Mouse (Mus musculus) layer of hippocampus, adult 9-10 months (tissue): ENCODE measurements around the gene Crybb1.

Experiments
- DNase-seq: peaks from one replicate; pipeline ENCODE4 v3.0.0; 2022; ENCODE audit warnings: low spot score

The Crybb1 gene

DNA sequence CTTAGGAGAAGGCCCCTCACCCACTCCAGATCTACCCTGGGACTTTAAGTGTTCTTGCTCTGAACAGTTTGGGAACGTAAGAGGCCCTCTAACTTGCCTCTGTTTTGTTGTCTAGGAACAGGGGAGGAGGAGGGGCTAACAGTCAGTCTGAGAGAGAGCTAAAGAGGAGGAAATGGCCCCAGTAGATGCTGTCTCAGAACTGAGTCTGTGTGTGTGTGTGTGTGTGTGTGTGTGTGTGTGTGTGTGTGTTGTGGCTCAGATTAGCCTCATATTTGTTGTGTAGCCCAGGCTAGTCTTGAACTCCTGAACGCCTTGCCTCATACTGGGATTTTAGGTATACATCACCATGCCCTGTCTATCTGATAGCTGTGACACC lies 31.0 kb downstream of the Crybb1 start:
- DNase-seq = no peak

DNA sequence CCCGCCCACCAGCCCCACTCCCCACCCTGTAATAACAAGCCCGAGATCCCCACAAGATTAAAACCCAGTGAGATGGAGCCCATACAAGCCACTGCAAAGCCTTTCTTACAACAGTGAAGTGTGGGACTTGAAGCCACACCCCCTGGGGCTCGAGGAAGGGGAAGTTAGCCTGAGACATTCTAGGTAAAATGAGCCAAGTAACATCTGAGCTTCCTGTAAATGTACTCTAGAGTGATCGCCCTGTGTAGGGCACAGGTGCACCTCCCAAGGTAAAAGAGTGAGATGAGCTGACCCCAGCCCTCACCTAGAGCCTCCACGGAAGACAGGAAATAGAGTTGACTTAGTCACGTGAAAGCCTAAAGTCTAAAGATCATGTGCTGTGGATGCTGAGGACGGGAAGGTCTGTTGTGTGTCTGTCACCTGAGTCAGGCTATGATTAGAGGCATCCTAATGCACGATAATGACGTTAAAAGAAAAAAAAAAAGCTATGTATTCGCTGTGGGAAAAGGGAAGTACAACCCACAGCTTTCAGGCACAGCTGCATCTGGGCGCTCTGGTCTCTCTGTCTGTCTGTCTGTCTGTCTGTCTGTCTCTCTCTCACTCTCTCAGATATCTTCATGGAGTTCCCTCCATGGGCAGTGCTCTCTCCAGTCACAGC lies 31.5 kb downstream of the Crybb1 start:
- DNase-seq = no peak

GRCm38 (mm10) chr5:112287652-112288051 lies 32.0 kb downstream of the Crybb1 start:
- DNase-seq = no peak

DNA sequence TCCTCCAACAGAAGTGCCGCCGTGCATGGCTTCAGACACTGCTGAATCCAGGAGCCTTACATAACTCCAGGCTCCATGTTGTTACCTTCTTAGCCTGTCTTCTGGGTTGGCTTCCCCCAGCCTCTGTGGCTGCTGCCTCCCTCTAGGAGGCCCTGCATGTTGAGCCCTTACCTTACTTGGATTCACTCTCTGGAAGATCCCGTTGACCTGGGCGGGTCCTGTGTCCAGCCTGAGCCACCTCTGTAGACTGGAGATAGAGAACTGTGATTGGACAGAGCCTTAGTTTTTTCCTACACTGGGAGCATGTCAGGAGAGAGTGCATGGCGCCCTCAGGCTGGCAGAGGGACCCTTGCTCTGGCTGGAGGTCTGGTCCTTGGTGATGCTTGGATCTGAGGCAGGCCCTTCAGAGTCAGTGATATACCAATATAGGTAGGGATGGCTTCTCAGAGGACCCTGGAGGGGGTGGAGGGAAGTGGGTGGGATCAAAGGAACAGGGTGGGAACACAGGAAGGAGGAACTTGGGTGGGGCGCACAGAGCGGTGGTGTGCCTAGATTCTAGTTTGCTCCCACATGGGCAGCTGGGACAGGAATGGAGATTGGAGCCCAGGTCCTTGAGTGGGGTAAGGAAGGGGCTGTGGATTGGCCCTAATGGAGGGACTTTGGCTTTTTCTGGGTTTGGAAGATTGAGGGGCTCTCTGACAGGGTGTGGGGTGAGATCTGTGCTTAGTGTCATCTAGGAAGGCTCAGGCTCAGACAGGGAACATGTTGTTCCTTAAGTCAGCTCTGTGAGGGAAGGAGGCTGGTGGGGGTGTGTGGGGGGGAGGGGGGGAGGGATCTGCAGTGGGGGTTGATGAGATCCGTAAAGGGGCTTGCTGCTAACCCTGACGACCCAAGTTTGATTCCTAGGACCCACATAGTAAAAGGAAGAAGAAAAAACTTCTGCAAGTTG lies 32.9 kb downstream of the Crybb1 start:
- DNase-seq = no peak

DNA sequence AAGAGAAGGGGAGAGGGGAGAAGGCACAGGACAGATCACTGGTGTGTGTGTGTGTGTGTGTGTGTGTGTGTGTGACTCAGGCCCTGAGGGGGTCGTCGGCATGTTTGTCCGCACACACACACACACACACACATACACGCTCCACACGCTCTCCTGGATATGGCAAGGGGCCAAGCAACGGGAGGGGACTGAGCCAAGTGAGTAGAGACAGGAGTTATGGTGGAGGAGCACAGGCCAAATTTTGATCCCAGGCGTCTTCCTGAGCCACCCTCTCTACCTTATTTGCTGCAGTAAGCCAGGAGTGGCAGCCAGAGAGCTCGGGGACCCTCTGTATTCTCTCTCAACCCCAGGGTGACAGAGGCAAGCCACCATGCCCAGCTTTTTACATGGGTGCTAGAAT lies 33.6 kb downstream of the Crybb1 start:
- no peak for DNase-seq

- no peak for DNase-seq
These were observed 34.4 kb downstream of the Crybb1 start for GRCm38 (mm10) chr5:112289819-112290535.

DNA sequence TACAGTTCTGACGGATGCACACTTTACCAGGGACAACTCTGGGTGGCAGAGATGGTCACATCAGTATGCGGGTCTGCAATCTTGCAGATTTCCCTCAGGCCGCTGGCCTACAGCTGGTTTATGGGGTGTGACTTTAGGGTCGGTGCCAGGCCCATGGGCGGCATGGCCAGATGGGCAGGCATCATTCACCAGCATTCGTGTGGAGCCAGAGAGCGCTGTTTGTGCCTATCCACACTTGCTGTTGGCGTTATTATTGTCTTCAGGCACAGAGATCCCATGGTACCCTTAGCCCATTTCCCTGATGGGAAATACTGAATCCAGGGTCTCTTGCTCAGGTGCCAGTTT lies 34.9 kb downstream of the Crybb1 start:
- DNase-seq = no peak

DNA sequence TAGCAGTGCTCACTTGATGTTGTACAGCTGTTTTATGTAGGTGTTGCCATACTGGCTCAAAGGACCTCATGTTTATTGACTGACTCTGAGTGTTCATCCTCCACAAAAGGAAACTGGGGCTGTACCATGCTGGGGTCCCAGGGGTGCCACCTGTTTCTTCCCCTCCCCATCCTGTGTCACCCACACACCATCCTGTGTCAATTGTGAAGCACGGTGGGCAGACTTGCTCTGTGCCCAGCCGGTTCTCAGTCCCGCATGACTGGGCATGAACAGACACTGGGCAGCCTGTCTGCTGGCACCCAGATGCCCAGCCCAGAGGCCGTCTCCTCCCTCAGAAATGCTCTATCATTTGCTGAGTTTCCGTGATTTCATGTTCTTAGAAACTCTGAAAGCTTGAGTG lies 36.3 kb downstream of the Crybb1 start:
- DNase-seq = no peak

- no peak for DNase-seq
These were observed 36.8 kb downstream of the Crybb1 start for GRCm38 (mm10) chr5:112292343-112292980.

- DNase-seq = no peak
These were observed 38.2 kb downstream of the Crybb1 start for GRCm38 (mm10) chr5:112293800-112294199.

- no peak for DNase-seq
These were observed 39.1 kb downstream of the Crybb1 start for GRCm38 (mm10) chr5:112294696-112295095.

DNA sequence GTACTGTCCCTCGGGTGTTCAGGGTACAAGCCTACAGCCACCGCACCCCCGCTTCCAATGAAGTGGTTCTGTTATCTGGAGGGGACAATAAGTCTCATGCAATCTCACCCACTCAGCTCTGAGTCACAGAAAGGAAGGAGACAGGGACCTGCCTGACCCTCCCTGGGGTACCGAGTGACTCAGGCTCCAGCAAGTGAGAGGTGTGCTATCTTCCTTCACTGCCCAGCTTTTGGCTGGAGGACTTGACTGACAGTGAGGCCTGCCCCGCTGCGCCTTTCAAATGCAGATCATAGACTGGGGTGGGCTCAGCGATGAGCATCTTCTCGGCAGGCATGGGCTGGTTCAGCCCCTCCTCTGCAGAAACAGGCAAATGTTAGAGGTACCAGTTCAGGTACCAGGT lies 39.5 kb downstream of the Crybb1 start:
- no peak for DNase-seq

DNA sequence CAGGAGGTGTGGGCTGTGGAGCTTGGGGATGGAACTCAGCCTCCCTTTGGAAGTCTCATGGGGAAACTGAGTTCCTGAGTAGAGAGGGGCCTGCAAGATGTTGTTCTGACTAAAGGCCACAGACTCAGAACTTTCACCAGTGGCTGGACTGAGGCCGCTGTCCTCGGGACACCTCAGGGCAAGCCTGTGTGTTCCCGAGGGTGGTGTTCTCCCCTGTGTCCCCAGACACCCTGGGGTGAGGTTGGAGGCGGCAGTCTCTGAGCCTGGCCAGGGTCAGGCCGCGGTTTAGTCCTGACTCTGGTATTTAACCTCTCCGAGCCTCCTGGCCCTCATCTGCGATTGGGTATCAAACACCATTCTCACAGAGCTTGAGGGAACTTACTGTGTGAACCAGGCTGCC lies 39.9 kb downstream of the Crybb1 start:
- DNase-seq = no peak

- DNase-seq = no peak
These were observed 41.0 kb downstream of the Crybb1 start for GRCm38 (mm10) chr5:112296404-112297181.

GRCm38 (mm10) chr5:112297257-112297656 lies 41.6 kb downstream of the Crybb1 start:
- no peak for DNase-seq

DNA sequence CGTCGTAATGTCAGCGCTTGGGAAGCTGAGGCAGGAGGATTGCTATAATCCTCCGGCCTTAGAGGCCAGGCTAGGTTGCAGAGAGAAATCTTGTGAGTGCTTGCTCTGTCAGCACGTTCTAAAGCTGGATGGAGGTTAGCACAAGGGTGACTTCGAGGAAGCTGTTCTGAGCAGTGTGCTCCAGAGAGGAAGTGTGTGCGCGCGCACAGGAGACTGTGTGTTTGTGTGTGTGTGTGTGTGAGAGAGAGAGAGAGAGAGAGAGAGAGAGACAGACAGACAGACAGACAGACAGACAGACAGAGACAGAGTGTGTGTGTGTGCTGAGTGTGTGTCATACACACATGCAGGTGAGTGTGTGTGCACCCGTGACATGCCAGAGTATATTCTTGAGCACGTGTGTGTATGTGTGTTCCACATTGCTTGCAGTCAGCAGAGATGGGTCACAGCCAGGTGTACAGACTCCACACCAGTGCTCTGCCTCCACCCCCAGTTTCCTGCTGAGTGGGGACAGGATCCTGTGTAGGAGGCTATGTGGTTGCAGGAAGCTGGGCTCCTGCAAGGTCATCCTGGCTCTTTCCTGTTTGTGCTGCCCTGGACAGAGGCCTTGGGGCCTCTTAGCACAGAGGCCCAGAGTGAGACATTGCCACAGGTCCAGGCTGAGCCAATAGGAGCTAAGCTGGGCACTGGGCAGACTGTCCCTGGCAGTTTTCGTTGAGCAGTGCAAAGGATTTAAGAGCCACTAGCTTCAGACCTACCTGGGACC lies 42.8 kb downstream of the Crybb1 start:
- no peak for DNase-seq

GRCm38 (mm10) chr5:112299399-112299798 lies 43.8 kb downstream of the Crybb1 start:
- no peak for DNase-seq

- DNase-seq = no peak
These were observed 44.5 kb downstream of the Crybb1 start for GRCm38 (mm10) chr5:112300112-112300511.

DNA sequence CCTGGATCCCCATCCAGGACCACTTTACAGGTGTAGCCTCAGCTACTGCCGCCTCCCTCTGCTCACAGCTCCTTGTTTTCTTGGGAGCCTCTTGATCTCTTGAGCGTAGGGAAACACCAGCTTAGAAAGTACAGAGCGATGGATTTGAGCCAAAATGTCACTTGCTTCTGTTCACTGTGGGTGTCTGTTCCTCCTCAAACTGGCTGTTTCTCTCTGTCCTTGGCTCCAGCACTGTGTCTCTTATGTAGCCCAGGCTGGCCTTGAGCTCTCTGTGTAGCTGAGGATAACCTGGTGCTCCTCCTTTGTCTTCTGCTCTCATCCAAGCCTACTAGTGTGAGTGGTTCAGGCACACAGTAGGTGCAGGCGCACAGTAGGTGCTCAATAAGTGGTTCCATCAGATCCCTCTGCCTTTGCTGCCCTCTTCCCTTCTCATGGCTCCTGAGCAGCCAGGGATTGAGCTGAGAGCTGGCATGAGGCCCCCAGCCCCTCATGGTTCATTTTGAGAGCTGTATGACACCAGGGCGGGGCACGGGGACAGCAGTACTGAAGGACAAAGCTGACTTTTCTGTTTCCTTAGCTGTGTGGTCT lies 45.2 kb downstream of the Crybb1 start:
- DNase-seq = no peak

- DNase-seq = no peak
These were observed 46.1 kb downstream of the Crybb1 start for GRCm38 (mm10) chr5:112301694-112302093.
